Mouse (Mus musculus) lung, postnatal 36 days (tissue): ENCODE measurements around the gene Ctcf.

Experiments
- DNase-seq: peaks from one replicate; pipeline ENCODE4 v3.0.0; 2022; ENCODE audit warnings: mixed read lengths

Gene Ctcf

GRCm38 (mm10) chr8:105618279-105618634, 18.1 kb upstream of the Ctcf start:
- DNase-seq, result no peak

GRCm38 (mm10) chr8:105618892-105619591, 17.3 kb upstream of the Ctcf start:
- DNase-seq, result no peak

- DNase-seq, result no peak
Observed at GRCm38 (mm10) chr8:105620211-105620610, 16.2 kb upstream of the Ctcf start.

- DNase-seq, result no peak
Observed at GRCm38 (mm10) chr8:105620946-105621720, 15.2 kb upstream of the Ctcf start.

- no peak for DNase-seq
Observed at GRCm38 (mm10) chr8:105621841-105622240, 14.5 kb upstream of the Ctcf start.

GRCm38 (mm10) chr8:105622421-105622920, 13.9 kb upstream of the Ctcf start:
- peak; percentile 98 for DNase-seq

- peak; percentile 63 for DNase-seq
Observed at GRCm38 (mm10) chr8:105623118-105623517, 13.2 kb upstream of the Ctcf start.

GRCm38 (mm10) chr8:105623679-105624245, 12.6 kb upstream of the Ctcf start:
- DNase-seq, result no peak

- DNase-seq, result no peak
Observed at GRCm38 (mm10) chr8:105624401-105624800, 12.0 kb upstream of the Ctcf start.

GRCm38 (mm10) chr8:105624831-105625230, 11.5 kb upstream of the Ctcf start:
- DNase-seq, result no peak

- DNase-seq, result no peak
Observed at GRCm38 (mm10) chr8:105626086-105626485, 10.3 kb upstream of the Ctcf start.

GRCm38 (mm10) chr8:105629337-105629736, 7.0 kb upstream of the Ctcf start:
- DNase-seq, result no peak

GRCm38 (mm10) chr8:105634771-105635458, 1.5 kb upstream of the Ctcf start:
- DNase-seq, result no peak

GRCm38 (mm10) chr8:105635481-105635880, 887 bp upstream of the Ctcf start:
- DNase-seq, result no peak

GRCm38 (mm10) chr8:105636963-105637510, 669 bp downstream of the Ctcf start, which contains the start of gene Agrp:
TSS of gene Agrp (minus strand) at chr8:105637393.
- DNase-seq, result peak; percentile 47

GRCm38 (mm10) chr8:105637601-105638041, 1.3 kb downstream of the Ctcf start:
- DNase-seq, result peak; percentile 23

- no peak for DNase-seq
Observed at GRCm38 (mm10) chr8:105638510-105638909, 2.1 kb downstream of the Ctcf start.

- DNase-seq, result no peak
Observed at GRCm38 (mm10) chr8:105639835-105640234, 3.5 kb downstream of the Ctcf start.

GRCm38 (mm10) chr8:105640511-105640910, 4.1 kb downstream of the Ctcf start:
- DNase-seq, result peak; percentile 21

- no peak for DNase-seq
Observed at GRCm38 (mm10) chr8:105645205-105645604, 8.8 kb downstream of the Ctcf start.

- DNase-seq, result no peak
Observed at GRCm38 (mm10) chr8:105648929-105649328, 12.6 kb downstream of the Ctcf start.

GRCm38 (mm10) chr8:105657641-105658040, 21.3 kb downstream of the Ctcf start:
- DNase-seq, result no peak

- peak; percentile 62 for DNase-seq
Observed at GRCm38 (mm10) chr8:105661167-105661566, 24.8 kb downstream of the Ctcf start.
